Mouse (Mus musculus) liver, embryonic 18 days (tissue): ENCODE measurements around the gene Ndufb11. TPM values are rescaled to one million over a fixed set of nuclear protein-coding genes. Genes with fewer than 3 reads are reported as not detected.

ENCODE experiments used
- polyA plus RNA-seq: library from polyadenylated mRNA; depleted of rRNA; stranded (reverse); fragments of >200 nt; gene quantifications from 2 replicates; pipeline ENCODE4 v1.2.3, GENCODE M21; 2012; rRNA removed

Gene Ndufb11
- polyA plus RNA-seq = 141 and 146 TPM in 2 replicates

GRCm38 (mm10) chrX:20617176-20617902, at the start of gene Ndufb11, which contains the start of gene Rbm10:
Gene Ndufb11, minus strand, starts transcription at chrX:20617619.
Gene Rbm10, plus strand, starts transcription at chrX:20617503.

DNA sequence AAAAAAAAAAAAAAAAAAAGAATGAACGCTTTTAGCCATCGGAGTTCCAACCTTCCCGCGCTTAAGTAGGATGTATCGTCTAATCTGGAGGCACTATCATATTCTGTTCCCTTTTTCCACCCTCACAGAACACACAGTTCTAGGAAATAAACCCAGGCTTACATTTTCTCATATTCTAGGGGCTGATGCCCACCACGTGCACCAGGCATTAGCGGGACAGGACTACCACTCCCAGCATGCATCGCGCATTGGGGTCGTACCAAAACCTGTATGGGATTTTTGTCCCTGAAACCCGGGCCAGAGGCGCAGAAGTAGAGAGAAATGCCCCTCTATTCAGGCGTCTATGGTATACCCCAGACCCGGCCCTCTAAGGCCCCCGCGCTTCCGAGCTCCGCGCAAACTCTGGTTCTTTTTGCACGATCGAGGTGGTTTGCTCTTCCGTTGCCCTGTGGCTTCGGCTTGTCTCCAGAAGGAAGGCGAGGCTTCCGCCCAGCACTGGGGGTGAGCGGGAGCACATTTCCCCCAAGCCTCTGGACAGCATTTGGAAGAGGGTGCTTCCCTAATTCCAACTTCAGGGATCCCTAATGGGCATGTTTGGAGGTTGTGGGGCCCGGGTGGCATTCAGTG, 40.7 kb upstream of the Ndufb11 start, which contains the start of gene Uba1:
Gene Uba1 (plus strand): TSS at position 301 of the 627 bp plus-strand sequence.

Other genes starting within 250 kb of the Ndufb11 start
- gene Jade3, start 191.9 kb downstream of the Ndufb11 start, polyA plus RNA-seq = 1.8 TPM in 2 replicates
- gene Rgn, start 67.8 kb downstream of the Ndufb11 start, polyA plus RNA-seq = 288 and 463 TPM in 2 replicates
- 19.5 and 19.8 TPM in 2 replicates for gene Rbm10, start 116 bp downstream of the Ndufb11 start, polyA plus RNA-seq
- 72.0 and 81.3 TPM in 2 replicates for gene Uba1, start 40.7 kb upstream of the Ndufb11 start, polyA plus RNA-seq
- gene Cdk16, start 70.3 kb upstream of the Ndufb11 start, polyA plus RNA-seq = 40.4 and 44.9 TPM in 2 replicates
- gene Usp11, start 86.3 kb upstream of the Ndufb11 start, polyA plus RNA-seq = 4.0 and 4.3 TPM in 2 replicates
- 49.0 and 57.7 TPM in 2 replicates for gene Araf, start 180.2 kb upstream of the Ndufb11 start, polyA plus RNA-seq